Mouse (Mus musculus) liver, adult 2 months (tissue): ENCODE data around the gene Ifi27l2b.

ENCODE experiments used
- CTCF ChIP-seq: fragments of 200-500 bp; IDR thresholded peaks from 2 replicates; pipeline ENCODE4 v1.5.1; 2011; ENCODE audit warnings: low read depth, low read length, control low read depth
- POLR2A ChIP-seq: fragments of 200-500 bp; IDR thresholded peaks from 2 replicates; pipeline ENCODE4 v1.6.1; 2011; ENCODE audit warnings: low read length, control low read depth; ENCODE audit not compliant: insufficient read depth; ENCODE audit errors: extremely low read depth

- TF ChIP-seq POLR2A = no peak
- no peak for TF ChIP-seq CTCF
Measured at GRCm38 (mm10) chr12:103457140-103457539, at the start of gene Ifi27l2b.
